Mouse (Mus musculus): ENCODE data around the gene Cog1.

GRCm38 (mm10) chr11:113611664-113612611 lies 37.0 kb upstream of the Cog1 start:
- peak; percentile 67 for TF ChIP-seq CTCF (IDR thresholded peaks at IDR 0.05; ENCODE audit: borderline replicate concordance, insufficient read depth, low read depth, low read length)
- TF ChIP-seq POLR2A (IDR thresholded peaks at IDR 0.05; ENCODE audit: borderline replicate concordance, insufficient read depth, low read length) = no peak

All from cerebellum, adult 2 months (tissue).